In genomic region chr4:134533421-134533820, GRCm38 (mm10) we compare ENCODE assay signal across 9 mouse cellular contexts. TPM values are rescaled to one million over a fixed set of nuclear protein-coding genes. Genes with fewer than 3 reads are reported as not detected.
DNase-seq lines count a peak whose midpoint lies in the region; ATAC-seq and TF ChIP-seq lines count a peak whose summit lies in the region.
"Had no signal": no experiment of that assay in that cellular context is flagged by ENCODE, and none has a peak within 500 bp of the region (broad histone marks: within the 10 kb centered on the region; RNA-seq: fewer than 3 reads in every experiment).

No protein-coding gene starts in this region.

- ATAC-seq in liver, embryonic 13.5 days (ENCODE audit: low read depth) = no peak

- WGBS in liver, embryonic 13.5 days (ENCODE audit: insufficient replicate concordance) = 74% methylated on average over 4 of the region's 4 CpGs

- peak overlapping the region; percentile 94 for H3K9ac ChIP-seq in liver, embryonic 13.5 days

- peaks cover 11% of the 10 kb centered on the region for H3K4me1 ChIP-seq in testis, adult 2 months (ENCODE audit: control insufficient read depth, insufficient read depth, low read length)
- peaks cover 37% of the 10 kb centered on the region for H3K4me1 ChIP-seq in liver, embryonic 13.5 days (replicated peaks)

- TF ChIP-seq POLR2A in testis, adult 2 months (IDR thresholded peaks at IDR 0.05; ENCODE audit: control insufficient read depth, low read depth, low read length) = no peak

- intact Hi-C loops in gastrocnemius, adult 2 months (cut with DNase I) = no loop called here

- DNase-seq in gastrocnemius, adult 2 months = no peak
- no peak for DNase-seq in gastrocnemius, postnatal 4 days (ENCODE audit: low spot score in 2 of 2)
- no peak for DNase-seq in testis, postnatal 10 days (ENCODE audit: low spot score)
- no peak for DNase-seq in liver, embryonic 13.5 days
- no peak for DNase-seq in cerebellum, postnatal 25 days
- no peak for DNase-seq in cerebellum, adult 11-12 months
- DNase-seq in frontal cortex, postnatal 14 days (ENCODE audit: low spot score in 2 of 2) = no peak
- DNase-seq: adrenal gland, adult 8-10 months had no signal

- H3K4me3 ChIP-seq in gastrocnemius, adult 2 months = peak overlapping the region; percentile 86
- H3K4me3 ChIP-seq in testis, adult 2 months (ENCODE audit: control insufficient read depth, low read depth, low read length) = peak overlapping the region; percentile 96
- H3K4me3 ChIP-seq in liver, embryonic 13.5 days (replicated peaks) = peak overlapping the region; percentile 98

- peak overlapping the region; percentile 96 for H3K27ac ChIP-seq in gastrocnemius, adult 2 months
- peak overlapping the region; percentile 97 for H3K27ac ChIP-seq in testis, adult 2 months (ENCODE audit: control insufficient read depth, insufficient read depth, low read depth, low read length)
- H3K27ac ChIP-seq in liver, embryonic 13.5 days = peak overlapping the region; percentile 89

- no peaks in the 10 kb centered on the region for H3K9me3 ChIP-seq in liver, embryonic 13.5 days (replicated peaks)

- peaks cover 9% of the 10 kb centered on the region for H3K36me3 ChIP-seq in testis, adult 2 months (ENCODE audit: control insufficient read depth, insufficient read depth, low read length)
- peaks cover 33% of the 10 kb centered on the region for H3K36me3 ChIP-seq in liver, embryonic 13.5 days

- peak overlapping the region; percentile 100 for H3K4me2 ChIP-seq in liver, embryonic 13.5 days

- TF ChIP-seq CTCF in gastrocnemius, adult 2 months (IDR thresholded peaks at IDR 0.05) = no peak
- no peak for TF ChIP-seq CTCF in testis, adult 2 months (IDR thresholded peaks at IDR 0.05; ENCODE audit: control insufficient read depth, insufficient read depth, insufficient replicate concordance, low read depth, low read length)

- H3K27me3 ChIP-seq in testis, adult 2 months (ENCODE audit: control insufficient read depth, insufficient read depth, low read length) = no peaks in the 10 kb centered on the region
- no peaks in the 10 kb centered on the region for H3K27me3 ChIP-seq in liver, embryonic 13.5 days

RNA-seq across cellular contexts. Expression of gene Mtfr1l, which starts 1.8 kb away (rescaled TPM):
- total RNA-seq in gastrocnemius, adult 2 months (2021) = 100 to 1,000 TPM; 131 to 136 TPM
- total RNA-seq in gastrocnemius, postnatal 4 days (2021) = 100 to 1,000 TPM in 1 of 2 experiments, 10 to 100 TPM in 1; 99.7 to 104 TPM
- polyA plus RNA-seq in testis, adult 2 months (2012; rRNA removed) = 286 and 306 TPM in 2 replicates
- polyA plus RNA-seq in liver, embryonic 13.5 days (2015; fragmentation: Nextera tagmentation; extraction: Ambion mirVana) = 53.7 and 59.2 TPM in 2 replicates

RNA-seq across cellular contexts. Expression of gene Selenon, which starts 18.5 kb away (rescaled TPM):
- total RNA-seq in gastrocnemius, adult 2 months (2021) = 1 to 10 TPM; 4.4 to 6.3 TPM
- total RNA-seq in gastrocnemius, postnatal 4 days (2021) = 10 to 100 TPM; 43.5 to 45.4 TPM
- 1.4 and 1.6 TPM in 2 replicates for polyA plus RNA-seq in testis, adult 2 months (2012; rRNA removed)
- 1.8 and 2.3 TPM in 2 replicates for polyA plus RNA-seq in liver, embryonic 13.5 days (2015; fragmentation: Nextera tagmentation; extraction: Ambion mirVana)

RNA-seq across cellular contexts. Expression of gene Aunip, which starts 22.6 kb away (rescaled TPM):
- not detected for total RNA-seq in gastrocnemius, adult 2 months (2021)
- 1 to 10 TPM; 1.9 to 2.1 TPM for total RNA-seq in gastrocnemius, postnatal 4 days (2021)
- polyA plus RNA-seq in testis, adult 2 months (2012; rRNA removed) = 3.7 and 3.8 TPM in 2 replicates
- 25.4 and 30.6 TPM in 2 replicates for polyA plus RNA-seq in liver, embryonic 13.5 days (2015; fragmentation: Nextera tagmentation; extraction: Ambion mirVana)

RNA-seq across cellular contexts. Expression of gene Paqr7, which starts 36.9 kb away (rescaled TPM):
- total RNA-seq in gastrocnemius, adult 2 months (2021) = 1 to 10 TPM; 1.7 to 2.3 TPM
- 1 to 10 TPM; 4.8 to 6.3 TPM for total RNA-seq in gastrocnemius, postnatal 4 days (2021)
- polyA plus RNA-seq in testis, adult 2 months (2012; rRNA removed) = 65.0 and 67.1 TPM in 2 replicates
- 6.5 and 7.4 TPM in 2 replicates for polyA plus RNA-seq in liver, embryonic 13.5 days (2015; fragmentation: Nextera tagmentation; extraction: Ambion mirVana)

Comparison
In these comparisons a context has a peak if more than half of its experiments do, and no peak if none do; other contexts are left out.
1. RNA of gene Selenon, which starts 18.5 kb away (total RNA-seq): 43.5 to 45.4 TPM in gastrocnemius, postnatal 4 days; 4.4 to 6.3 TPM in gastrocnemius, adult 2 months; every median in the first group is over 4 times any median in the second.
2. Peak in every context shown above with its lines, with median percentiles within 50 percentile points of each other: H3K27ac ChIP-seq and H3K4me3 ChIP-seq.